Mouse (Mus musculus): ENCODE data around the gene Stab2. TPM values are rescaled to one million over a fixed set of nuclear protein-coding genes. Genes with fewer than 3 reads are reported as not detected.
A peak's percentile ranks its signal among the peaks of the same experiment; 100 is the strongest.

Gene Stab2
- total RNA-seq, 2 experiments from 2014 or later, result 0.18 to 0.38 TPM

DNA sequence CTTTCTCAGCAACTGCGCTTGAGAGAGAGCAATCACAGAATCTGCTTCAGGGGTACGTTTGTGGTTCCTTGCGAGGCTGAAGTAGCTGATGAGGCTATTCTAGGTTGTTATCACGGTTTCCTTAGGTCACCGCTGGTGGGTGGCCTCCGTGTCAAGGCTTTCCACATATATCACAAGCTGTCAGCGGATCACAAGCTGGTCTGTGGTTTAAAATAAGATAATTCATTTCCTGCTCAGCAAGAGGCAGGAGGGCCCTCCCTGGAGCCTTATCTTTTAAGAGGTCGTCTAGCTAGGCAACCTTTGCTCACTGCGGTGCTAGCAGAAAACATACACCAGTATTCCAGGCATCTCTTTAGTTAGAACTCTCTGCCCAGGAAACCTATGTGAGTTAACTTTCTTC, 17.2 kb downstream of the Stab2 start:
- no peak for DNase-seq (ENCODE audit: low spot score in 2 of 2)

DNA sequence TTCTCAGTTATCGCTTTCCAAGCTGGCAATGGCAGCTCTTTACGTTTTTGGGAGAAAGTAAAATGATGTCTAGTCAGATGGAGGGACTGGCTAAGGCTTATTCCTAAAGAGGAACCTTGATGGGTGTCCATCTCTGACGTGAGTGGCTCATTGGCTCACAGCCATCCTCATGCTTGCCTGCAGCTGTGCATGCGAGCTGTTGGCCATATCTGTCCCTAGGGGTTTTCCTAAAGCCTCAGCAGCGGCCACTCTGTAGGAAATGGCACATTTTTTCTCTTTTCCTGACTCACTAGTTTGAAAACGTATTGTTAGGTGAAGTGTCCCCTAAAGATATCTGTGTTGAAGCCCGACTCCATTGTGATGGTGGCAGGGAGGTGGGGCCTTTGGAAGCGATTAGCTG, 18.0 kb downstream of the Stab2 start:
- DNase-seq (ENCODE audit: low spot score in 2 of 2), result no peak

DNA sequence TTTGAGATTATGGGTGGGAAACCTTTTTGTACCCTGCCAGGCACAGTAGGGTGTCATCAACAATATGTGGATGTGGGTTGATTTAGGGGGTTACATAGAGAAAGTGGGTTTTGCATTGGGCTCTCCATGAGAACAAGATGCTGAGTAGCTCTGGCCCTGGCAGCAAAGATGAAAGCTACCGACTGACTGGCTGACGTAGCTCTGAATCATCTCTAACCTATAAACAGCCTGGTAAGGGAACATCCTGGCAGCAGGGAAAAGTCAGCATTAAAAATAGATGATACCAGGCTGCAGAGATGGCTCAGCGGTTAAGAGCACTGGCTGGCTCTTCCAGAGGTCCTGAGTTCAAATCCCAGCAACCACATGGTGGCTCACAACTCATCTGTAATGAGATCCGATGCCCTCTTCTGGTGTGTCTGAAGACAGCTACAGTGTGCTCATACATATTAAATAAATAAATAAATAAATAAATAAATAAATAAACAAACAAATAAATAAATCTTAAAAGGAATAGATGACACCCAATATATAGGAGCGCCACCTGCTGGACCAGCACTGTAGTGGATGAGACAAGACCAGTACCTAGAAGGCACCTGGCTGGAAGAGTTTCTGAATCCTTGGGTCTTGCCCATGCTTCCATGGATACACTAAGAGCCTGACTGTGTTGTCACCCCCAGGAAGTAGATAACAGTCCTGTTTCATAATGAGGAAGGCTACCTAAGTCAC, 31.7 kb downstream of the Stab2 start:
- DNase-seq (ENCODE audit: low spot score in 2 of 2), result peak in 1 of 2 experiments; percentile 30

DNA sequence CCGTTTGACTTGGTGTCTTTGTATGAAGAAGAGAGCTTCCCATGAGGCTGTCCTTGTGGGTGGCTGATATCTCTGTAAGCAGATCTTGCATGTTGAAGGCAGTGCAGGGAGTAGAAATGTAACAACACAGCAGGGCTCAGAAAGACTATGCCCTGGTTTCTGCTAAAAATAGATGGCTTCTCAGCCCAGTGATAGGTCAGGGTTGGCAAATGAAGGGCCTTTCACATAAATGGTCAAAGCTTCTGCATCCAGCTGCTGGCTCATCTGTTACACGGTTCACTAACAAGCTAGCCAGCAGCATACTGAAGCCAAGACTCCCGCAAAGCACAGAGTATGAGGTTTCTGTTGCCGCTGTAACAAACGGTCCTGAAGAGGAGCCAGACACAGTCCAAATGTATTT, 34.5 kb downstream of the Stab2 start:
- DNase-seq (ENCODE audit: low spot score in 2 of 2), result no peak

DNA sequence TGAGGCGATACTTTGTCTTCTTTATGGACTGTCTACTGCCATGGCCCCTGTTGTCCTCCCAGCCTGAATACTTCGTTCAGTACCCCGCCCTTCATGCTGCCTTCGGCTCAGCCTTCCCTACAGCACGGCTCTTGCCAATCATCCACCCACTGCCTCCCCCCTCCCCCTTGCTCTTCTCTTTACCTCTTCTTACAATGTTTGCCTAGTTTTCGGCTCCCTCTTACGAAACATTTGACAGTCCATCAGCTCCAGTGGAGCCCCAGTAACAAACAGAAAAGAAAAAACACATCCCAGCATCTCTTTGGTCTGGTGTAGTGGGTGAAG, 35.4 kb downstream of the Stab2 start:
- no peak for DNase-seq (ENCODE audit: low spot score in 2 of 2)

DNA sequence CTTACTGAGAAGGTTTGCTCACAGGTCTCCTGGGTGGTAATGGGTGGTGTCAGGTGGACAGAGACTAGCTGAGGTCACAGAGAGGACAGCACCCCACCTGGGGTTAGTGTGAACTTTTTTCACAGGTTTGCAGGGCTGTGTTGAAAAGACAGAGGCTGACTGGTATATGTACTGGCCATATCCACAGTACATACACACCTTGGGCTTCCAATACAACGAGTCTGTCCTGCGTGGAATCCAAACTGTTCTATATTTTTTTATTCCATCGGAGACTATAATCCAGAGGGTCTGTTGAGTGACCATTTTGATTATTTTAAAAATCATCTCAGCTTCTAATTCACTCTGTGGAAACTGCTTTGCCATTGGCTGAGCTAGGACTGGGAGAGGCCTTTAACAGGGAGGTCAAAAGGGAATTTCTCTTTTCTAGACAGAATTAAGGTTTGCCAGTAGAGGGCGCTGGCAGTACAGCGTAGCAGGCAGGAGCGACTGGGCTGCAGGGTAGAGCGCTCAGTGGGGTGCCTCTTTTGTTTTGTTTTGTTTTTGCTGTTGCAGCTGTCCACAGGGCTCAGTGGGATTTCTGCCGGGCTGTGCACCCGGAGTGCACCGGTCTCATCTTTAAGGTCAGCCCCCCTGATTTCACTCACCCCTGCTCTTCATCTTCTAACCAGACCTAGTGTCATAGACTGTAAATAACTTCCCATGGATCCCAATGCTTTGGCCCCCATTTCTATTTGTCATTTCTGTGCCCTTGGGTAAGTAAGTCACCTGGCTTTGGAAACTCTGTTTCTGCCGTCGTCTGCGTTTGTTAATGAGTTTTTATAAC, 35.9 kb downstream of the Stab2 start:
- peak in 1 of 2 experiments; percentile 78 for DNase-seq (ENCODE audit: low spot score in 2 of 2)

DNA sequence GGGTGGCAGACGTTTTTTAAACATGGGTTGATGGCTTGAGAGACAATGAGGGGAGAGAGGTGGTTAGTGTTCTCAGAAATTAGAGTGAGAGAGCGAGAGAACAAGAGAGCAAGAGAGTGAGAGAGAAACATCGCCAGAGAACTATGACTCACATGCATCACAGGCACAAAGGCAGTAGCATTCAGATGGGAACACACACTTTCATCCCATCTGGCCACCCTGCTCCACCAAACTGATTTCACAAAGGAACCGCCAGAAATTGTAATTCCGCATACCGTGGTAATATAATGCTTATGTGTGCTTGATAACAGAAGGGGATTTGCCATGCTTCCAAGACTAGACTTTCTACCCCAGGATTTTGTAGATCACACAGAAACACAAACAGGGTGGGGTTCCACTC, 38.5 kb downstream of the Stab2 start:
- DNase-seq (ENCODE audit: low spot score in 2 of 2), result peak in 1 of 2 experiments; percentile 80

DNA sequence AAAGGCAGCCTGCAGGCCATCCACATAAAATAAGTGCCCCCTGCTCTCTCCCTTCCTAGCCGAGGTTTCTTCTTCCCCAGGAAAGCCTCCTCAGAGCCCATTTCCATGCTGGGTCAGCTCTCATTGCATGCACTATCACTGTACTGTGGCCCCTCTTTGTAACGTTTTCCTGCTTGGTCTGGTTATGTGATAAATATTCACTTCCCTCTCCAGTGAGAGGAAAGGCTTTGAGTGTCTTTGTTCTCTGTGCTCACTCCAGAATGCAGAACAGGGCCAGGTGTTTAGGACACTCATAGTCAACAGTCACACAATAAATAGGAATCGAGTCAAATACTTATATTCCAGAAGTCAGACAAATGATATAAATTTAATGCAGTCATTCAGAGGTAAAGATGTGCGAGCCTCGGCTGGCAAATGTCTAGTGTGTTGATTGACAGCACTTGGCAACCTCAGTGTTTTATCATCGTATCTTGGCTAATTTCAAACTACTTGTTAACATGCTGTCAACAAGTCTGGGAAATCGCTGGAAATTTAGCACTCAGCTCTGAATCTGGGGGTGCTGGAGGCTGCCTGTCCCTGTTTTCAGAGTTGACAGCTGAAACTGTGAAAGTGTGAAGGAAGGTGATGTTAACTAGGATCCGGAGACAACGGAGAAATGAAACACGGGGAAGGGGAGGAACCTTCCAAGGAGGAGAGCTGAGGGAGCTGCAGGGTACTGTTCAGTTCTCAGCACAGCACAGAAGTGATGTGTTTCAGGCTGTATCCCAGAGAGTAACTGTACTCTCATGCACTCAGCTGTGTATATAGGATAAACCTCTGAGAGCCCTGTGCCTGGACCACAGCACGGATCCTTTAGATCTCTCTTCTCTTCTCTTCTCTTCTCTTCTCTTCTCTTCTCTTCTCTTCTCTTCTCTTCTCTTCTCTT, 46.0 kb downstream of the Stab2 start:
- DNase-seq (ENCODE audit: low spot score in 2 of 2), result peak in 1 of 2 experiments; percentile 12

DNA sequence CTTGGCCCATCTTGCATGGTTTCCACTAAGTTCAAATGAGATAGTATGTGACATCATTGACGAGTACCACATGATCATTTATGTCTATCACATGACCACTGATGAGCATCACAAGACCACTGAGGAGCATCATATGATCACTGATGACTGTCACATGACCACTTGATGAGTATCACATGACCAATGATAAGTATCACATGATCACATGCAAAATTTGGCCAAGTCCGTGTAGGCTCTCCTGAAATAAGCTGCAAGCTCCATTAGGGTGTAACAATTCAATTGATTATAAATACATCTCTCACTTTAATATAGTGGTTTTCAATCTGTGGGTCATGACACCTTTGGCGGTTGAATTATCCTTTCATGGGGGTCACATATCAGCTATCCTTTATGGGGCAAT, 52.5 kb downstream of the Stab2 start:
- DNase-seq (ENCODE audit: low spot score in 2 of 2), result no peak

DNA sequence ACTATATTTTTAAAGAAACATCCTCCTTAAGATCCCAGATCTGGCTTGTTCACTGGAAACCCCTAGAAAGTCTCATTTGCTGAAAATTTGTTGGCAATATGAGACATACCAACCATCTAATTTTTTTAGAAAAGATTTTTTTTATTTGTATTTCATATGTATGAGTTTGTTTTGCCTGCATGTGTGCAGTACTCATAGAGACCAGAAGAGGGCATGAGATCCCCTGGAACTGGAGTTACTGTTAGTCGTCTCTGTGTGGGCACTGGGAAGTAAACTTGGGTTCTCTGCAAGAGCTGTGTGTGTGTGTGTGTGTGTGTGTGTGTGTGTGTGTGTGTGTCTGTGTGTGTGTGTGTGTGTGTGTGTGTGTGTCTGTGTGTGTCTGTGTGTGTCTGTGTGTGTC, 55.1 kb downstream of the Stab2 start:
- DNase-seq (ENCODE audit: low spot score in 2 of 2), result no peak

DNA sequence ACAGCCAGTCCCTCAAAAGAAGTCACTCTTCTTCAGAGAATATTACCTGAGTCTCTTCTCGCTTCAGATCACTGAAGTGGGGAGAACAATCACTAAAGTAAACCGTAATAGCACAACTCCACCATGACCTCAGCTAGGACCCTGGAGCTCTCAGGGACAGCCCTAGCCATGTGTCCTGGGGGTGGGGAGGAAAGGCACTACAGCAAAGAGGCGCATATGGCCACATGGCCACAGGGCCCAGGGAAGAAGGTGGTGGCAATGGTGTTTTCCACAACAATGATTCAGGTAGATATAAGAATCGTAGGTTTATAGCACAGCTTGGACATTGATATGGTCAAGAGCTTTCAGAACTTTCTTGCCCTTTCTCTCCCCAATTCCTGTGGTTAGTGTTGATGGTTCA, 57.0 kb downstream of the Stab2 start:
- DNase-seq (ENCODE audit: low spot score in 2 of 2), result no peak

DNA sequence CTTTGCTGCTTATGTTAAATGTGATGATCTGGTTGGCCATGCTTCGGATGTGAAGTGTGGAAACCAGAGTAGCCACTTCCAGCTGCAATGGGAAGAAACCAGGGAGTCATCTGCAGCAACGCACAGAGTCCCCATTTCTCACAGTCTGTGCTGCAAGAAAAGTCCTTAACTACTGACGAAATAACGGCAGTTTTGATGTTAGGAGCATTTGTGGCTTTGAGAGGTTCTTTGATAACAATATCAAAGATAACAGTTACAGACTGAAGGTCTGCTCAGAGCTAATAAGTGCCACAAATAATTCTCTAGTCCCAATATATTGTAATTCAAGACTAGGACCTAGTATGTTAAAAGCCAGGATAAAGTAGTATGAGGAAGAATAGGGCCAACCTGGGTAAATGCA, 57.9 kb downstream of the Stab2 start:
- DNase-seq (ENCODE audit: low spot score in 2 of 2), result no peak

DNA sequence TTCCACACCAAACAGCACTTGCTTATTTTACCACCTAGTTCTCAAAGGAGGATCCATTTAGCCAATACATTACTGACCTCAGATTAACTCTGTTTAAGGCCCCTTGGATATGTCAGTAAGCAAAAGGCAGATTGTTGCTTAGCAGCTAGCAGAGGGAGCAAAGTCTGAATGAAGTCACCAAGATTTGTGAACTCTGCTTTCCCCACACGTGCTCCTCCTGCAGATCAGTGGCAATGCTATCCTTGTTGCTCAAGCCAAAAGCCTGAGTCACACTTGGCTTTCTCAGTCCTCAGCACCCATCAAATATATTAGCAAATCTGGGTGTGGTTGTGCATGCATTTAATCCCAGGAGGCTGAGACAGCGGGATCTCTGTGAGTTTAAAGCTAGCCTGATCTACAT, 60.3 kb downstream of the Stab2 start:
- DNase-seq (ENCODE audit: low spot score in 2 of 2), result no peak

DNA sequence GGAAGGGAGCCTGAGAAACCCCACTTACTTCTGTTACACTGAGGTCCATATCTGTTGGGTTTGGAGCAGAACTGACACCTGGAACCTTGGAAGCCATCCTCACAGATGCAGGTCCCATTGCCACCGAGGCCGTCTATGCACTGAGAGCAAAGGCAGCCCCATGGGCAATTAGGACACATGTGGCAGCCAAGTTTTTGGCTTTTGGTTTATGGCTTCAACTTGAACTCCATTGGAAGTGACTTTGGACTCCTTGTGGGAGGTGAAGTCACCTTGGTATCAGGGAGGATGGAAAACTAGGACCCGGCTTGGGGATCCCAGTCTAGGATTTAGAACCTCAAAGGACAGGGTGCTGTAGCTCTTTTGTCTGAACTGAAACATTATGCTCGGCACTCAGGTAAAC, 67.2 kb downstream of the Stab2 start:
- no peak for DNase-seq (ENCODE audit: low spot score in 2 of 2)

DNA sequence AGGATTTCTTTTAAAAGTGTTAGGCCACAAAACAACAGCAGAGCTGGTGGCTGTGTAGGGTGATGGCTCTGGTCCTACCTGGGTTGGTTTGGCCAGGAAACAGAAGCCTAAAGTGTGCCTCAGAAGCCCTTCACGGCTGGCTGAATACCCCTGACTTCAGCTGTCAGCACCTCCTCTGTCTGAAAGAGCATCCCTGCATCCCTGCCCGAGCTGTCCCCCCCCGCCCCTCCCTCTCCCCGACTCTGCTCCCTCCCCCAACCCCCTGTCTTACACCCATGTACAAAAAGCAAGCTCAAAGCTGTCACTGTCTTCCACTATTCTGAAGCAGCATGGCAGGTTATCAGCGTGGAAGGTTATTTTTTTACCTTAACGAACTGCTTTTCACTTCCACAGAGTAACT, 73.4 kb downstream of the Stab2 start:
- DNase-seq (ENCODE audit: low spot score in 2 of 2), result no peak

DNA sequence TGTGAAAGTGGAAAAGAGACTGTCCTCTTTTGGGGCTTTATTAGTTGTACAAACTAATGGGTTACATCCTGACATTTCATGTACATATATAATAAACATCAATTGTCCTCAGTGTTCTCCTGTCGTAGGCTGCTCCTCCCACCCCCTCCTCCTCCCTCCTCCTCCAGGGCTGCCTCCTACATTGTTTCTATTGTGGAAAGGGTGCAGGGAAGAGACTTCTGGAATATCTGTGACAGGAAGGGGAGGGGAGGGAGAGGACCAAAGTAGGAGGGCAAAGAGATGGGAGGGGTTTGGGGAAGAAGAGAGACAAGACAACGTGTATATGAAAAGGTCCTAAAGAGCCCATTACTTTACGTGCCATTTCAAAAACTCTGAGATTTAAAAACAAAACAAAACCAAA, 73.9 kb downstream of the Stab2 start:
- DNase-seq (ENCODE audit: low spot score in 2 of 2), result no peak

DNA sequence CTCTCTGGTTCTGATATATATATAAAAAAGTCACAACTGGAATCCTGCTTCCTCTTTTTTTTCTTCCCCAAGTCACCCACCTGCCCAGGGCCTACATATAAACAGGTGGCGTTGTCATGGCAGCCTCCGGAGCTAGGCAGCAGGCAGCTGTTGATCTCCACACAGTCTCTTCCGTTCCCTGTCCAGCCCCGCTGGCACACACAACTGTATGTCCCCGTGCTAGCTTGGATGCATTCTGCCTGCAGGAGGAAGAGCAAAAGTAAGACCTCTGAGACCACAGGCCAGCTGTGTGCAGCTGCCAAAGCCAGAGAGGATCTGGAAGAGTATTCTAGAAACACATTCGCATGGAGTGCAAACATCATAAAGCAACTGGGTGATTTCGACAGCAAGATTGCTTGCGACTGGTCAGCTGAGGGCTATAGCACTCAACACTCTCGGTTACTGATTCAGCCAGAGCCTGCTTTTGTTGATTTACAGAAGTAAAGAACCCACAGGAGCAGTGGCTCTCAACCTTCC, 74.6 kb downstream of the Stab2 start:
- no peak for DNase-seq (ENCODE audit: low spot score in 2 of 2)

DNA sequence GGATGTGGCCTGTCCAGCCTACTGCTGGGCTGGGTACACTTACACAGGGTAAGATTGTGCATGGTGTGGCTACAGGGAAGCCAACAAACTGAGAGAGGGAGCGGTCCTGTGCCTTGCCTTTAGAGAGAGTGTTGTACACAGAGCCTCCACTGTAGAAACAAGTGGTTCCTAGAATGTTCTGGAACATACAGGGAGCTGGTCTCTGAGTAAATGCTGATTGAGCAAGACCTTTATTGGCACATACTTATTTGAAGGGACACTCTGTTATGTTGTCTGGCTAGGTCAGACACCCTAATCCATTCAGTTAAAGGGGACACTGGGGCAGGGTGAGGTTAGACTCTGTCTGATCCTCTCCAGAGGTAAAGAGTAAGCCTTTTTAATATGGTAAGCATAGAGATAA, 84.2 kb downstream of the Stab2 start:
- DNase-seq (ENCODE audit: low spot score in 2 of 2), result no peak

DNA sequence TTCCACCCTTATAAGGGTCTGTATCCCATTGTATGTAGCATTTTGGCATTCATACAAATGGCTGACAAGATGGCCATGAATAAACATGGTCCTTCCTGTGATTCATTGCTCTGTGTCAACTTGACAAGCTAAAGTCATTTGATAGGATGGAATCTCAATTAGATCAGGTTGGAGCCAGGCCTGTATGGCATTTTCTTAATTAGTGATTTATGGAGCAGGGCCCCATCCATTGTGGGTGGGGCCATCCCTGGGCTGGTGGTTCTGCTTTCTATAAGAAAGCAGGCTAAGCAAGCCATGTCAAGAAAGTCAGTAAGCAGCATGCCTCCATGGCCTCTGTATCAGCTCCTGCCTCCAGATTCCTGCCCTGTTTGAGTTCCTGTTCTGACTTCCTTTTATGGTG, 92.2 kb downstream of the Stab2 start:
- no peak for DNase-seq (ENCODE audit: low spot score in 2 of 2)

DNA sequence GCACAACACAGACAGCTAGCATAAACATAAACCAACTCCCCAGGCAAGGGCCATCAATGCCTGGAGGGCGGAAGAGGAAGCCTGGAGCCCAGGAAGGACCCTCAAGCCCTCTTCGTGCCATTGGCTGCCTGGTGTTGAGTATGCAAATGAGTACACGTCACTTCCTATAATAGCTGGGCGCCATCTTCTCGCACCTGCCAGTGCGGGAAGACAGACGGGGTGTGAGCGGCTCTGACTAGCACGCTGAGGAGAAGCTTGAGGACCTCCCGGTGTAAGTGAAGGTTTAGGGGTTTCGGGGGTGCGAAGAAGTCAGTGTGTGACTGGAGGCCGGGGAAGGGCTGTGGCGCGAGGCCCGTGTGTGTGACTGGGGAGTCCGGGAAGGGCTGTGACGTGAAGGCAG, 99.3 kb downstream of the Stab2 start:
- no peak for DNase-seq (ENCODE audit: low spot score in 2 of 2)

DNA sequence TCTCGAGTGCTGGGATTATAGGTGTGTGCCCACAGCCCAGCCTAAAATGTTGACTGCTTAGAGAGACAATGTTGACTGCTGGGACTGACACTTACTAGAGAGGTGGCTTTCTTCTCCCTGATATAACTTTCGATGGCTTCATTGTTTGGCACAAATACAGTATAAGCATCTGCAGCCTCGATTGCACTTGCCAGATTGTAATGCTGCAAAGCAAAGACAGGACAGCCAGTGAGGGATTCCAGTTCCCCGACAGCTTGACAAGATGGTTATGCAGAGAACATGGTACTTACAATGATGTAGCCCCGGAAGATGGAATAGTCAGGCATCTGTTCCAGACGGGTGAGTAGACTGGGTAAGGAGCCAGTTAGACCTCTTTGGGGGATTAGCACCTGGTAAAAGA, 100.8 kb downstream of the Stab2 start:
- peak; percentile 56 to 66 for DNase-seq (ENCODE audit: low spot score in 2 of 2)

DNA sequence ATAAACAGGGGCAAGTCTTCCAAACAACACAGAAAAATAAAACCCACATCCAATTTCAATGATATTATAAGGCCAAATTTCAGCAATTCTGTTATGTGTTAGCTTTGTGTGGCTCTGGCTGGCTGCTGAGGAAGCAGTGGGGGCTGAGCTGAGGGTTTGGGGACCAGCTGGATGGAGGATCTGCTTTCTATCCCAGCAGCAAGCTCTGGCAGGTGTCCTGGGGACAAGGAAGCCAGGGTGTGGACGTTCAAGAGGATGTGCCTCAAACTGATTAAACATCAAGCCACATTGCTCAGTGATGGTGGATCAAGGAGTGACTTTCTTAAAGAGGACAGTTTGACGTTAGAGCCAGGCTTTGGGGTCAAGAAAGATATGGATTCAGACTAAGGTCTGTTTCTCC, 112.3 kb downstream of the Stab2 start:
- no peak for DNase-seq (ENCODE audit: low spot score in 2 of 2)

Data from layer of hippocampus, postnatal 14 days (tissue).